Mouse (Mus musculus): Measurements from ENCODE around the gene Ppef1. TPM values are rescaled to one million over a fixed set of nuclear protein-coding genes. Genes with fewer than 3 reads are reported as not detected.

Ppef1 gene
- polyA plus RNA-seq, 1 experiment from 2014 or later, result 6.7 TPM

DNA sequence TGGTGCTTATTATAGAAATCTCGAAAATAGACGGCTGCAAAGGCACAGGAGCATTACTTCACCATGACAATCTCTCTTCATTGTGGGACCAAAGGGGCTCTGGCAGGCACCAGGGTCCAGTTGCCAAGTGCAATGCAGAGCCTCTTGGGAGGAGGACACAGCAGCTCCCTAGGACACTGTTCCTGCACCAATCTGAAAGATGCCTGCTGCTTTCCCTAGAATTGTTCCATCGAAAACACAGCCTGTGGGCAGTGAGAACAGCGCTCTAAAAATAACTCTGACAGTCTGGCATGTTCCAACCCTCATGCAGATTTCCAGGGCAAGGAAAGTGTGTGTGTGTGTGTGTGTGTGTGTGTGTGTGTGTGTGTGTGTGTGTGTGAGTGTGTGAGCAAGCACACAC lies 147.0 kb downstream of the Ppef1 start:
- no peaks in the 10 kb centered on the region for H3K9me3 ChIP-seq
- H3K4me3 ChIP-seq, result no peak overlapping the region
- H3K27me3 ChIP-seq (replicated peaks), result no peaks in the 10 kb centered on the region
- no peaks in the 10 kb centered on the region for H3K4me1 ChIP-seq
- no peak overlapping the region for H3K27ac ChIP-seq
- no peak overlapping the region for H3K9ac ChIP-seq
- H3K36me3 ChIP-seq, result no peaks in the 10 kb centered on the region
- no peak overlapping the region for H3K4me2 ChIP-seq (replicated peaks)
- ATAC-seq (ENCODE audit: low FRiP score, low read depth), result no peak
- WGBS, result 83% methylated on average over 4 of the region's 4 CpGs

DNA sequence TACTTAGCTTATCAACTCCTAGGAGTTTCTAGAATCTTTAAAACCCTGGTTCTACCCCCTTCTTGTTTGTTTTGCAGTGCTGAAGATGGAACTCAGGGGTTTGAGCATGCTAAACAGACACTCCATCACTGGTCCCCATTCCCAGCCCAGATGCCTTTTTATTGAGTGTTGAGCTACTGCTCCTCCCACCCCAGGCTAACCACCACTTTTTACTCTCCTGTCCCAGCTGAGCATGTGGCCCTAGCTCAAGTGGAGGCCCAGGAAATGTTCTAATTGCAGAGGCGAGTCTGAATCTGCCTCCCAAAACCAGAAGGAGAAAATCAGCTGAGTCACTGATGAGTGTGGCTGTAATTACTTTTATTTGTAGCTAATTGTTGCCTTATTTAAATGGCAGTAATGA lies 150.5 kb downstream of the Ppef1 start:
- no peak for ATAC-seq (ENCODE audit: low FRiP score, low read depth)
- H3K4me1 ChIP-seq, result no peaks in the 10 kb centered on the region
- no peaks in the 10 kb centered on the region for H3K9me3 ChIP-seq
- no peak overlapping the region for H3K4me2 ChIP-seq (replicated peaks)
- 57% methylated on average over 1 of the region's 1 CpGs for WGBS
- no peak overlapping the region for H3K9ac ChIP-seq
- H3K27me3 ChIP-seq (replicated peaks), result no peaks in the 10 kb centered on the region
- no peak overlapping the region for H3K4me3 ChIP-seq
- H3K36me3 ChIP-seq, result no peaks in the 10 kb centered on the region
- no peak overlapping the region for H3K27ac ChIP-seq

DNA sequence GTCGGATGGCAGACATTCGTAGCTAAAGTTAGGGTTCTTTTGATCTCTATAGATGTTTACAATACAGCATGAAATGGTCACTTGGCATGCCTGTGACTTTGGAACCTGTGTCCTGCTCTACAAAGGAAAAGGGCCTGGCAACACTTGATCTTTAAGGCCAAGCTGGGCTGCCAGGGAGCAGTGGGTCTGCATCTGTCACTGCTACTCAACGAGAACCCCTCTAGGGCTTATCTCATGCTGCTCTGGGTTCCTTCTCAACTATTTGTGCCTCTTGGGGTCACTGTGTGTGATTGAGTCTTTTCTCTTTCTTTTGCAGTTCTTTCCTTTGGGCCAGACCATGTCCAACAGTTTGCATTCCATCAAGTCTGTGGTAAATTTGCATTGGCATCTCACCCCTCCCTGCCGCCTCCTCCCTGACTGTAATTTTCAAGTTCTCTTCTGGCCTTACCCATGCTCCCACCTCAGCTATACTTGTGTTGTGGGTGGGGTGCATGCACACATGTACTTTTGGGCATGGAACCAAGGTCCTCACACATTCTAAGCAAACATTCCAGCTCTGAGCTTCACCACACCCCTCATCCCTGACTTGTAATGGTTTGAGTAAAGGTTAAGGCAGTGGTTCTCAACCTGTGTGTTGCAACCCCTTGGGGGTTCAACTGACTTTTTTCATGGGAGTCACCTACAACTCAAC lies 151.3 kb downstream of the Ppef1 start:
- Histone ChIP-seq H3K4me2 (replicated peaks) (no peak overlapping the region), H3K36me3 (no peaks in the 10 kb centered on the region), H3K4me1 (no peaks in the 10 kb centered on the region), H3K27ac (no peak overlapping the region), H3K27me3 (replicated peaks) (no peaks in the 10 kb centered on the region), H3K9me3 (no peaks in the 10 kb centered on the region), H3K9ac (no peak overlapping the region), H3K4me3 (no peak overlapping the region)
- ATAC-seq (ENCODE audit: low FRiP score, low read depth), result no peak
- 92% methylated on average over 4 of the region's 4 CpGs for WGBS

DNA sequence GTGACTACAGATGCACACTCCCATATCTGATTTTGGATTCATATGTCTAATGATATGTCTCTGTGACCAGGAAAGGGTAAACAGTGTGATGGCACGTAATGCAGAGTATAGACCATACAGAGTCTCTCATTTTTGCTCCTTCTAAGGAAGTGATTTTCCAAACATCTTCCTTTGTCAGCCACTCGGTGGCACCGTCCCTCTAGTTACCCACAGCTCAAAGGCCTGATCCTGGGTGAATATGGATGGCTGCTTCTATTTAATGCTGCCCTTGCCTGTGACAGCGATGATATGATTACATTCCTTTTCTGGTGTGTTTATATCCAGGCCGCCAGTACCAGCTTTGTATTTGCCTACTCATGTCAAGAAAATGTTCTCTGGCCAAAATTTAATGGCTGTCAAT lies 152.0 kb downstream of the Ppef1 start:
- Histone ChIP-seq H3K4me3 (no peak overlapping the region), H3K9me3 (no peaks in the 10 kb centered on the region), H3K4me2 (replicated peaks) (no peak overlapping the region), H3K27me3 (replicated peaks) (no peaks in the 10 kb centered on the region), H3K27ac (no peak overlapping the region), H3K36me3 (peaks cover 1% of the 10 kb centered on the region; the same call in 1 of the 2 replicates), H3K9ac (no peak overlapping the region), H3K4me1 (no peaks in the 10 kb centered on the region)
- peak; percentile 50; the same call in 1 of the 2 replicates for ATAC-seq (ENCODE audit: low FRiP score, low read depth)
- WGBS, result 73% methylated on average over 5 of the region's 5 CpGs

Other genes starting within 250 kb of the Ppef1 start
- gene Phka2, start 233.6 kb downstream of the Ppef1 start, polyA plus RNA-seq (2016; fragmentation: Nextera tagmentation; extraction: Ambion mirVana), result 17.9 and 18.7 TPM in 2 replicates
- gene Rs1, start 32.2 kb upstream of the Ppef1 start, polyA plus RNA-seq (2016; fragmentation: Nextera tagmentation; extraction: Ambion mirVana), result not detected in 2 replicates
- 0.13 and 0.34 TPM in 2 replicates for gene Gja6, start 171.3 kb upstream of the Ppef1 start, polyA plus RNA-seq (2016; fragmentation: Nextera tagmentation; extraction: Ambion mirVana)